Mouse (Mus musculus): ENCODE measurements at regions not wholly inside any gene's neighbourhood (a gene's known extent, or its start where the extent isn't known, plus 50 kb on each side); places are given as distances from the start of the nearest gene placed in this dataset.

GRCm38 (mm10) chr1:128782286-128782685 lies 190.2 kb upstream of the Cxcr4 start:
- no peak for TF ChIP-seq CTCF (IDR thresholded peaks at IDR 0.05; ENCODE audit: low read depth)
- TF ChIP-seq EP300 (IDR thresholded peaks at IDR 0.05; ENCODE audit: low read depth): no peak

Data from liver, embryonic 14.5 days (tissue).